Mouse (Mus musculus) liver, postnatal 0 days (tissue): ENCODE measurements at regions not wholly inside any gene's neighbourhood (a gene's known extent, or its start where the extent isn't known, plus 50 kb on each side); places are given as distances from the start of the nearest gene placed in this dataset.

Experiments used
- CTCF ChIP-seq: sonication (generic); IDR thresholded peaks from 2 replicates; pipeline ENCODE4 v1.5.1; 2016; ENCODE audit warnings: antibody characterized with exemption, low read depth
- EP300 ChIP-seq: IDR thresholded peaks from 2 replicates; pipeline ENCODE4 v1.6.1; 2016; ENCODE audit warnings: antibody characterized with exemption, low read depth, mild to moderate bottlenecking

GRCm38 (mm10) chr9:116429061-116429460 lies 253.9 kb upstream of the Tgfbr2 start:
- TF ChIP-seq EP300 (no peak), CTCF (no peak)
